Mouse (Mus musculus) neural tube, embryonic 14.5 days (tissue): ENCODE measurements around the gene Rnf144a. TPM values are rescaled to one million over a fixed set of nuclear protein-coding genes. Genes with fewer than 3 reads are reported as not detected.
A peak's percentile ranks its signal among the peaks of the same experiment; 100 is the strongest.
"Not testable (repeated sequence)": the region's sequence is repeated elsewhere in the genome, so short reads cannot be mapped to it uniquely, and the experiment has no call there.

Experiments used
- ATAC-seq: fragments of 200-750 bp; cut with Nextera tagmentation; 2 replicates; pipeline ENCODE4 v1.8.0; 2017; ENCODE audit warnings: low read depth, mild to moderate bottlenecking, moderate TSS enrichment, moderate library complexity
- H3K27ac ChIP-seq: fragments of 300-500 bp; sonication (generic); 2 replicates; pipeline ENCODE4 v1.5.1; 2014; ENCODE audit warnings: low read depth, mild to moderate bottlenecking, control low read depth, low read length, moderate library complexity, mixed read lengths
- H3K27me3 ChIP-seq: fragments of 300-500 bp; sonication (generic); 2 replicates; pipeline ENCODE4 v1.6.1; 2014; ENCODE audit warnings: low read length; ENCODE audit not compliant: control insufficient read depth, insufficient read depth
- H3K36me3 ChIP-seq: fragments of 300-500 bp; sonication (generic); 2 replicates; pipeline ENCODE4 v1.6.1; 2014; ENCODE audit warnings: low read length, mixed read lengths; ENCODE audit not compliant: control insufficient read depth, insufficient read depth
- H3K4me1 ChIP-seq: fragments of 300-500 bp; sonication (generic); 2 replicates; pipeline ENCODE4 v1.6.1; 2014; ENCODE audit warnings: low read length; ENCODE audit not compliant: control insufficient read depth, insufficient read depth
- H3K4me2 ChIP-seq: fragments of 300-500 bp; sonication (generic); 2 replicates; pipeline ENCODE4 v1.6.1; 2014; ENCODE audit warnings: mild to moderate bottlenecking, low read depth, low read length, control low read depth
- H3K4me3 ChIP-seq: fragments of 300-500 bp; sonication (generic); 2 replicates; pipeline ENCODE4 v1.5.1; 2014; ENCODE audit warnings: low read depth, low read length, control low read depth, mixed read lengths
- H3K9ac ChIP-seq: fragments of 300-500 bp; sonication (generic); replicated peaks from 2 replicates; pipeline ENCODE4 v1.6.1; 2014; ENCODE audit warnings: low read depth, mild to moderate bottlenecking, control low read depth, low read length, mixed read lengths
- H3K9me3 ChIP-seq: fragments of 300-500 bp; sonication (generic); 2 replicates; pipeline ENCODE4 v1.6.1; 2016; ENCODE audit warnings: low read length; ENCODE audit not compliant: control insufficient read depth
- whole genome bisulfite sequencing: fragments of 180-500 bp; shearing (Covaris S2); extraction: QIAGEN DNeasy Blood & Tissue Kit; methylation state at CpG from one replicate; pipeline ENCODE4 v1.1.7; 2014; 5-methylcytosine and 5-hydroxymethylcytosine counted together
- polyA plus RNA-seq: library from polyadenylated mRNA; unstranded; fragments of >200 nt; fragmentation: Nextera tagmentation; extraction: Ambion mirVana; gene quantifications from 2 replicates; pipeline ENCODE4 v1.2.1, GENCODE M21; 2014

Rnf144a gene
- polyA plus RNA-seq, 1 experiment from 2014 or later, result 24.1 TPM

DNA sequence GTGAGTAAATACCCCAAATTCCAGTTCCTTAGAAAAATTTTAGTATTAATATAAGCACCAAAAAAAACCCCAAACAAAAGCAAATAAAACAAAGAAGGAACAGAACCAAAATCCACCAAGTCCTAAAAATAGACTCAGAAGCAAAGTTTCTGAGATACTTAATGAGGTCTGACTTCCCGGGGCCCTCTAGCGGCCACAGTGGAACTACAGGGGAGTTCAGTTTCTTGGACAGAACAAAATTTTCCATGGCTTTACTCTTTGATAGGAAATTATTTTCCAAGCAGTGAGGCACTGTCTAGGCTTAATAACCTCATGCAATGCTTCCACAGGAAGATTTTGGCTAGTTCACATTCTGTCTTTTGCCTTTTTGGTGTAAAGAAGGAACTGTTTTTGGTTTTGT, 29.0 kb upstream of the Rnf144a start:
- WGBS, result 0% methylated on average over 2 of the region's 2 CpGs
- Histone ChIP-seq H3K36me3 (no peaks in the 10 kb centered on the region), H3K4me3 (no peak overlapping the region), H3K27ac (no peak overlapping the region), H3K4me2 (no peak overlapping the region), H3K4me1 (no peaks in the 10 kb centered on the region), H3K9ac (no peak overlapping the region), H3K9me3 (no peaks in the 10 kb centered on the region), H3K27me3 (no peaks in the 10 kb centered on the region)
- ATAC-seq, result no peak

DNA sequence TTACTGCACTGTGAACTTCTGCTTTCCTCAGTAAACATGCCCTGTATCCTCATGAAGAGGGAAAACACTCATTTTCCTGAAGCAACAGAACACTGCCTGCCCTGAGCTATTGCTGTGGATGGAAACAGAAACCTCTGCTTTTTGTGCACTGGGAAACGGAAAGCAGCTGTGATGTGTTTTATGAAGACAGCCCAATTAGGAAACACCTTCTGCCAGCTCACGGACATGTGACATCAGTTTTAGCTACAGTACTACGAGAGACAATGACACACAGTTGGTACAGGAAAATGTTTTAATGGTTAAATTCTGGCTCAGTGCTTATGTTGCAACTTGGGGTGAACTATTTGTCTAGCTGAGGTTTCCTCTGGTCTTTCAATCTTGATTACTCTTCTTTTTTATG, 24.3 kb upstream of the Rnf144a start:
- Histone ChIP-seq H3K27me3 (no peaks in the 10 kb centered on the region), H3K36me3 (no peaks in the 10 kb centered on the region), H3K9ac (no peak overlapping the region), H3K9me3 (no peaks in the 10 kb centered on the region), H3K4me3 (no peak overlapping the region), H3K4me1 (no peaks in the 10 kb centered on the region), H3K4me2 (no peak overlapping the region), H3K27ac (no peak overlapping the region)
- no peak for ATAC-seq
- 69% methylated on average over 3 of the region's 3 CpGs for WGBS

DNA sequence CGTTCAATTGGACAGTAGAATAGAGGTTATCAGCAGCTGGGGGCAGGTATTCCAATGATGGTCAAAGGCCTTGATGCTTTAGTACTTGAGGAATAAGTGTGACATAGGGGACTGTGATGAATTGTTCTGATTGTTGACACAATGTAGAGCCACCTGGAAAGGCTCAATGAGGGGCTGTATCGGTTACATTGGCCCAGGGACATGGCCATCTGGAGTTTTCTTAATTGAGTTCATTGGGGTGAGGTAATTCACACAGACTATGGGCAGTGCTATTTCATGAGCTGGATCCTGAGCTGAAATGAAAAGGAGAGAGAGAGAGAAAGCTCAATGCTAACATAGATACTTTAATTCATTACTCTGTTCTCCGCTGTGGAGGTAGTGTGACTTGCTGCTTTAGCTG, 22.9 kb upstream of the Rnf144a start:
- H3K36me3 ChIP-seq, result no peaks in the 10 kb centered on the region
- H3K4me3 ChIP-seq, result no peak overlapping the region
- no peaks in the 10 kb centered on the region for H3K4me1 ChIP-seq
- ATAC-seq, result no peak
- H3K27ac ChIP-seq, result no peak overlapping the region
- WGBS, result 70% methylated on average over 3 of the region's 3 CpGs
- H3K4me2 ChIP-seq, result no peak overlapping the region
- no peaks in the 10 kb centered on the region for H3K9me3 ChIP-seq
- no peak overlapping the region for H3K9ac ChIP-seq
- H3K27me3 ChIP-seq, result no peaks in the 10 kb centered on the region

DNA sequence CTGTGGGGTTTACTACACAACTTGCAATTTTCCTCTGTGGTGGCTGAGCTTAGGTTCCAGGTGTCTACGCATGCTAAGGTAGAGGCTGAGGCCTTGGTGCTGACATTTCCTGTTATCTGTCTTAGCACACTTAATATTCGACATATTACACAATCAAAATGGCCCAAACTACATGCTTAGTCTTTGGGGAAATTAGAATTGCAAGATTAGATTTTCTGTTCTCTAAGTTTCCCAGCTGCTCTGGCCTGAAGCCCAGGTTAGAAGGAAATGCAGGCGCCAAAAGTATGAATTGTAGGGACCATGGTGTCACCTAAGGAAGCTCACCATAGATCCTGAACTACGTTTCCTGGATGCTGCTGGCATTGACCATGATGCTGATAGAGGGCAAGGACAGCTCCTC, 21.3 kb upstream of the Rnf144a start:
- Histone ChIP-seq H3K27ac (no peak overlapping the region), H3K9ac (no peak overlapping the region), H3K9me3 (no peaks in the 10 kb centered on the region), H3K4me2 (no peak overlapping the region), H3K36me3 (no peaks in the 10 kb centered on the region), H3K27me3 (no peaks in the 10 kb centered on the region), H3K4me3 (no peak overlapping the region), H3K4me1 (no peaks in the 10 kb centered on the region)
- no peak for ATAC-seq
- WGBS, result 89% methylated on average over 4 of the region's 4 CpGs

DNA sequence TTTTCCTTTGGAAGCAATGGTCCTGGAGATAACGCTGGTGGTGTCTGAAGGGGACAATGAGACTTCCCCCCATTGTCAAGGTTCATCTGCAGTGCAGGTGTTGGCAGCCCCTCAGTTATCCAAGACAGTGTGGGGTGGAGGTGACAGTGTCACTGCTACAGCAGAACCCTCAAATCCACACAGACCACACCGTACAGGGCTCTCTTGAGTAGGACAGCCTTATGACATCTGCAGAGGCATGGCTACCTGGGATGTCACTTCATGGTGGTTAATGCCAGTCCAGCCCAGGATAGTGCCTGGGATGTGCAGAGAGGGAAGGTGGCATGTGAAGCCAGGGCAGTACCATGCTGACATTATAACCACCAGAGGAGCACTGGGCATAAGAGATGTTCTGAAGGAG, 13.7 kb upstream of the Rnf144a start:
- ATAC-seq, H3K9me3 ChIP-seq, H3K4me2 ChIP-seq, H3K27ac ChIP-seq, H3K36me3 ChIP-seq, H3K27me3 ChIP-seq, H3K4me3 ChIP-seq, H3K9ac ChIP-seq, H3K4me1 ChIP-seq: not testable (repeated sequence)
- 77% methylated on average over 2 of the region's 2 CpGs for WGBS

DNA sequence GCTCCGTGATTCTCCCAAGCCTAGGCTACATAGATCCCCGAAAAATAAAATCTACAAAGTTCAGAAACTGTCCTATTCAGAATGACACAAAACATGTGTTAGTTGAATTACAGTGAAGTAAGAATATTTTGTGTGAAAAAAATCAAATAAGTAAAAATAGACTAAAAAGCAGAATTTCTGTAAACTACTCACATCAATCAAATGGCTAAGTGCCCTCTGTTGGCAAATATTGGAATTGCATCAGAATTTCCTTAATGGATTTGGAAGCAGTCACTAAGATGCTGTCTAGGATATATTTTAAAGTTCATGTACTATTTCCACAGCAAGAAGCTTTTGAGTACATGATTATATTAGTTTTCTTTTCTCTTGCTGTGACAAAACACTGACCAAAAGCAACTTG, 9.8 kb upstream of the Rnf144a start:
- Histone ChIP-seq H3K4me2 (no peak overlapping the region), H3K9ac (no peak overlapping the region), H3K4me1 (no peaks in the 10 kb centered on the region), H3K27ac (no peak overlapping the region), H3K9me3 (no peaks in the 10 kb centered on the region), H3K27me3 (no peaks in the 10 kb centered on the region), H3K4me3 (no peak overlapping the region), H3K36me3 (no peaks in the 10 kb centered on the region)
- WGBS, result 91% methylated on average over 2 of the region's 2 CpGs
- ATAC-seq, result no peak

DNA sequence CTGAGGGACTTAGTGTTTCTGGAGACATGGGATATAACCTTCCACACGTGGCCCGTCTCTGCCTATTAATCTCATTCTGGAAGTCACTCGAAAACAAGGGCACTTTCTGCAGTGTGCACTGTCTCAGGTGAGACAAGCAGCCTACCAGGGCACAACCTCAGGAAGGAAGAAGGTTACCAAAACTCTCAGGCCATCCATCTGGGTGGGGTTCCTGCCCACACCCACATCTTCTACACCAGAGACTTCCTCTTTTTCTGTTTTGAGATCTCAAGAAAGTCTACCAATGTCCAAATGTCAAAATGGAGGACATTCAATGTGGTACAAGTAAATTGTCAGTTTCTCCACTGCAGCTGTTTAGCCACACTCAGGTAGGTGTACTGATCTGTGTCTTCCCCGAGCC, 3.3 kb upstream of the Rnf144a start:
- Histone ChIP-seq H3K27me3 (no peaks in the 10 kb centered on the region), H3K4me3 (no peak overlapping the region), H3K9ac (no peak overlapping the region), H3K9me3 (no peaks in the 10 kb centered on the region), H3K4me1 (peaks cover 8% of the 10 kb centered on the region), H3K4me2 (no peak overlapping the region), H3K36me3 (no peaks in the 10 kb centered on the region), H3K27ac (no peak overlapping the region)
- no peak for ATAC-seq
- WGBS, result 87% methylated on average over 4 of the region's 4 CpGs

DNA sequence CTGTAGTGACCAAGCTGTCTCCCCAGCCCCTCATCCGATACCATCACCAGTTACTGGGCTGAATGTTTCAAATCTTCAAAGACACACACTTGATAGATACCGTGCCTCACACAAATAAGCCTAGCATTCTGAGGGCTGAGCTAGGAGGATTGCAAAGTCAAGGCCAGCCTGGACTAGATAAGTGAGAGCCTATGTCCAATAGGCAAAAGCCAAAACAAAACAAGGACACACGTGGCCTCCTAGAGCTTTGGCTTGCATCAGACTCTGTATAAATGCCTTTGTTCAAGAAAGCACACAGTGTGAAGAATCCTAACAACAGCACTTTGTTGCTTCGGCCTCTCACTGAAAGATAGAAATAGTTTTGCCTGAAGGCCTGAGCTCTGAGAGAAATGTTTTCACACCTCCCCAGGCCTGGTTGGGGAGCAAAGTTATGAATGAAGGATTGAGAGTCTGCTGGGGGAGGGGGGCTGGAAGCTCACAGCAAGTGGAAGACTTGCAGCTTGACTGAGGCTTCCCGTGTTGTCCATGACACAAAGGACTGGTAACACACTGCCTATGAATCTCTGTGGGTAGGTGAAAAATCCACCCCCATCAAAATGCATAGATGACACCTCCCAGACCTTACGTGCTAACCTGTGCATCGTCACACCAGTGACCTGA, 1.7 kb upstream of the Rnf144a start:
- H3K4me3 ChIP-seq, result no peak overlapping the region
- no peak overlapping the region for H3K27ac ChIP-seq
- no peak for ATAC-seq
- WGBS, result 74% methylated on average over 7 of the region's 7 CpGs
- no peak overlapping the region for H3K9ac ChIP-seq
- no peaks in the 10 kb centered on the region for H3K9me3 ChIP-seq
- peaks cover 24% of the 10 kb centered on the region for H3K4me1 ChIP-seq
- no peaks in the 10 kb centered on the region for H3K36me3 ChIP-seq
- H3K4me2 ChIP-seq, result no peak overlapping the region
- H3K27me3 ChIP-seq, result no peaks in the 10 kb centered on the region

DNA sequence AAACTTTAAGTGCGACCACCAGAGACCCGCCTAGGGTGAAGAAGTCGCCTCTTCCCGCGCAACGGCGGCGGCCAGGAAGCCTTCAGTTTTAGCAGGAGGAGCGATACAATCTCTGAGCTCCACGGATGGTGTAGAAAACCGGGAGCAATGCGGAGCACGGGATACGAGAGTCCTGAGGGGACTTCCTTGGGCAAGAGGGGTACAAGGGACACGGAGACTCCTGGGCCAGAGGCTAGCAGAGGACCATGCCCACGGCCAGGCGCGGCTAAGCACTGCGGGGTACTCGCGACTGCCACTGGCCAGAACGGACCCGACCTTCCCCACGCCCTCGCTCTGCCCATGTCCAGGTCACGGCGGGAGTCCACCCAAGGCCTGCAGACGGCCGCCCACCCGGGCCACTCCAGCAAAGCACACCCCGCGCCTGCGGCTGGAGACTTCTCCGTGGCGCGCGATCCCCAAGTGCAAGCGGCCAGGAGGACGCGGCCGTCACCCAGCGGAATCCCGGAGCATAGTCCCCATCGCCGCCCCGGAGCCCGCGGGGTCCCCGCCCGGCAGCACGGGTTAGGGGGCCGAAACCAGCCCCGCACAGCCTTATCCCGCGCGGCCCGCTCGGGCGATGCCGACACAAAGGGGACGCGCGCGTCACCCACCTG, 477 bp downstream of the Rnf144a start:
- peak overlapping the region; percentile 95 for H3K4me3 ChIP-seq
- peak overlapping the region; percentile 80 for H3K27ac ChIP-seq
- H3K27me3 ChIP-seq, result no peaks in the 10 kb centered on the region
- no peaks in the 10 kb centered on the region for H3K36me3 ChIP-seq
- peak overlapping the region; percentile 98 for H3K9ac ChIP-seq
- under 1% methylated on average over 63 of the region's 64 CpGs for WGBS
- ATAC-seq, result peak; percentile 0
- peaks cover 30% of the 10 kb centered on the region for H3K4me1 ChIP-seq
- H3K9me3 ChIP-seq, result no peaks in the 10 kb centered on the region
- peak overlapping the region; percentile 93 for H3K4me2 ChIP-seq
